Mouse (Mus musculus) liver, embryonic 18 days (tissue): Measurements from ENCODE around the gene Reps2. TPM values are rescaled to one million over a fixed set of nuclear protein-coding genes. Genes with fewer than 3 reads are reported as not detected.

Experiments
- polyA plus RNA-seq: library from polyadenylated mRNA; depleted of rRNA; stranded (reverse); fragments of >200 nt; gene quantifications from 2 replicates; pipeline ENCODE4 v1.2.3, GENCODE M21; 2012; rRNA removed

Gene Reps2
- 0.95 and 0.97 TPM in 2 replicates for polyA plus RNA-seq

DNA sequence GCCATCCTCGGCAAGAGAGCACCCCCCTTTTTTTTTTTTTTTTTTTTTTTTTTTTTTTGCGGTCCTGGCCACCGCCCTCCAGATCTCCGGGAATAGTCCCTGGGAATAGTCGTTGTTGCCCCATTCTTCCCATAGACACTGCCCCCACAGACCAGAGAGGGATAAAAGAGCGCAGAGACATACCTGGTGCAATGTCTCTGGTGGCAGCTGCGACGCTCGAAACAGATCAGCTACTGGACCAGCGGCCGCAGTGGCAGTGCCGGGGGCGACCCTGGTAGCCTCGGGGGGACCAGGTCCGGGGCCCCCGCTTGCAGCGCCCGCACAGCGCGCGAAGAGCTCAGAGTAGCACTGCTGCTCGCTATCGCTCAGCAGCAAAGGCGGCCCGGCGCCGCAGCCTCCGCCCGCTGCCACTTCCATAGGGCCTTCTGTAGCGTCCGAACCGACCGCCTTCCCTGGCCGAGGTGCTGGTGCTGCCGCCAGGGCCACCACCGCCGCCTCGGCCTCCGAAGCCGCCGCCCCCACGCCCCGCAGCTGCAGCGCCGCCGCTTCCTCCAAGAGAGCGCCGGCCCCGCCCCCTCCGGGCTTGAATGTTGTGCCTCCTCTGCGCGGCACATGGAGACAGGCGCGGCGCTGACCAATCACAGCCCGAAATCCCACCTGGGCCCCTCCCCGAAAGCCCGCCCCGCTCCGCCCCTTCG lies at the start of gene Reps2:
Gene Reps2 (minus strand): TSS at position 559 of the 698 bp plus-strand sequence.

Other genes starting within 250 kb of the Reps2 start
- 300 and 302 TPM in 2 replicates for gene Rbbp7, start 116.8 kb upstream of the Reps2 start, polyA plus RNA-seq
- 7.8 and 9.3 TPM in 2 replicates for gene Txlng, start 185.8 kb upstream of the Reps2 start, polyA plus RNA-seq
- 10.9 and 11.1 TPM in 2 replicates for gene Syap1, start 244.8 kb upstream of the Reps2 start, polyA plus RNA-seq